Mouse (Mus musculus) Patski (cell line): ENCODE data around the gene Slc31a1. TPM values are rescaled to one million over a fixed set of nuclear protein-coding genes. Genes with fewer than 3 reads are reported as not detected.

Experiments
- ATAC-seq: fragments of 100-300 bp; one replicate; pipeline ENCODE4 v1.8.0; 2021
- CTCF ChIA-PET: fragments of 350-600 bp; sonication (Branson Sonifier 250); formaldehyde crosslinking; loops from one replicate; lab custom pipeline; 2022; ENCODE audit warnings: inconsistent platforms; lab: Charles Lee
- POLR2A ChIA-PET: fragments of 350-600 bp; sonication (Branson Sonifier 250); formaldehyde crosslinking; loops from one replicate; lab custom pipeline; 2022; ENCODE audit warnings: antibody characterized with exemption, inconsistent platforms; lab: Charles Lee
- DNase-seq: peaks from one replicate; pipeline ENCODE4 v3.0.0-alpha.2; 2011; ENCODE audit warnings: low read depth, low spot score
- H3K27me3 ChIP-seq: fragments of 371-371 bp; one replicate; pipeline ENCODE4 v1.5.1; 2021
- CTCF ChIP-seq: fragments of 100-300 bp; IDR thresholded peaks from one replicate; pipeline ENCODE4 v1.5.1; 2021
- in situ Hi-C: fragments of 300-500 bp; cut with MboI; formaldehyde crosslinking; loops from 3 replicates; pipeline ENCODE4 v1.11.1; 2018; ENCODE audit warnings: low pct_unique_long_range_greater_than_20kb, mixed read lengths
- polyA plus RNA-seq: library from polyadenylated mRNA; unstranded; gene quantifications from one replicate; pipeline ENCODE4 v1.2.3, GENCODE M21; 2021

The Slc31a1 gene
- polyA plus RNA-seq, 1 experiment from 2014 or later, result 36.8 TPM

DNA sequence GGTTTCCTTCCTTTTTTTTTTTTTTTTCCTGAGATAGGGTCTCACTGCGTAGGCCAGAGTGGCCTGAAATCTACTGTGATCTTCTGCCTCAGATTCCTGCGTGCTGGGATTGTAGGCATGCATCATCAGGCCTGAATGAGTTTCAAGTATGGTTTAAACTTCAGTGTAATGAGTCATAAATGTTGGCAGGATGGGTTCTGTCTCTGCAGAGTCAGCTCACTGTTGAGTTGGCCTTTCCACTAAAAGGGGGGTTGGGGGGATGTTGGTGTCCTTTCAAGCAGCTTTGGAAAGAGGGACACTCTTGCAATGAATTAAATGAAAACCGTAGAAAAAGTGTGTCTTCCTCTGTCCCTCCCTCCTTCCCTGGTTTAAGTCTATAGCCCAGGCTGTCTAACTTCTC, 38.4 kb downstream of the Slc31a1 start:
- POLR2A ChIA-PET, result no interaction called here
- DNase-seq, result peak; percentile 28

DNA sequence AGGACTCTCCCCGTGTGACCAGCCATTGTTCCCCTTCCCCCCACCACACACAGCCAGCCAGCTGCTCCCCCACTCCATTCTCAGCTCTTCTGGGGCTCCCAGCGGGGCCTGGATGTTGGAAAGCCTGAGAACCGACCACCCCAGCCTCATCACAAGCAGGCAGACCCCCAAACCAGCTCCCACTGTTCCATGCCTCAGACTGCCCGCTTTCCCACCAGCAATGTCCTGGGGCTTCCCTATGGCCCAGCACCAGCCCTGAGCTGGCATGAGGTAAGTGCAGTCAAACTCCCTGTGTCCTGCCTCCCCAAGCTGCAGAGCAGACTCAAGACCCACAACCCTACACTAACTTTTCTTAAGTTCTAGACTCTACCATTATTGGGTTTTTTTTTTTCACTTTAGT, 45.6 kb downstream of the Slc31a1 start:
- H3K27me3 ChIP-seq, result no peaks in the 10 kb centered on the region
- no peak for DNase-seq
- ChIA-PET CTCF (interaction anchor here (1.1 kb wide), 1 partner anchor 9 kb away, joined by 3 read pairs; no protein-coding TSS in a partner anchor), POLR2A (no interaction called here)
- in situ Hi-C loops, result loop anchor here (5.0 kb wide), 1 partner anchor 101 kb away; no protein-coding TSS in a partner anchor
- no peak for TF ChIP-seq CTCF
- ATAC-seq, result no peak

More for the DNA sequence above, 38.4 kb downstream of the Slc31a1 start:
- TF ChIP-seq CTCF, result no peak
- H3K27me3 ChIP-seq, result no peaks in the 10 kb centered on the region
- in situ Hi-C loops, result no loop called here
- CTCF ChIA-PET, result interaction anchor here (1.6 kb wide), 1 partner anchor 9 kb away, joined by 5 read pairs; no protein-coding TSS in a partner anchor
- no peak for ATAC-seq

DNA sequence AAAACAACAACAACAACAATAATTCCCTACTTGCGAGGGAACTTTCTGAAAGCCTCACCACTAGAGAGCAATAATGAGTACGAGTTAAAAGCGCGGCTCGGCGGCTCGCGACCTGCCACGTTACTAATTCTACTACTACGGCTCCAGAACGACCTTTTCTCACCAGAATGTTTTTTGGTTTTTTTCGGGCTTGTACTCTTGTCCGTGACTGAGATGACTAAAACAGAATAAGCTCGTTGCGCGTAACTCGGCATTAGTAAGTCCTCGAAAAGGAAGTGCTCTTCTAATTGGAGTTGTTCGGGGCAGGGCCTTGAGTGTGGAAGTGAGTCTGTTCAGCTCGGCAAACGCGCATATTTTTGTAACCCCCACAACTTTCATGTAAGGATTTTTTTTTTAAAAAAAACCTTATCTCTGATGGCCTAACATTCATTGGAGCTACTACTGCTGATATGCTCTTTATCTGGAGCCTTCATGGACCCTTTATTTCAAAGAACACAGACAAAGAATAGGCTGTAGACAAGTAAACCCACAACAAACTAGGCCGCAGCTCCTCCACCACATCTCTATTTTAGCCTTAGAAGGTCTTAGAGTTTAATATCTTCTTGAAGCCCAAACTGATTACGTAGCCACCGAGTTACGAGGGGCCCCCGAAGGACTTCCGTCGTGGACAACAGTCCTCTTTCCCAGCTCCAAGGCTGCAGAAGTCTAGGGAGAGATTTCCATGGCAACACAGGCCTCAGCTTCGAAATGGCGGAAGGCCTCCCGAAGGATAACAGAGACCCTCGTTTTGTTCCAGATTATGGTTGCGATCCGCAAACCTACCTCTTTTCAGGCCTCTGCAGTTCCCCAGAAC, 47.4 kb downstream of the Slc31a1 start:
- ChIA-PET POLR2A (interaction anchor here (0.8 to 2.0 kb wide), 6 partner anchors 26 to 117 kb away, joined by 3 to 6 read pairs (median 4); no protein-coding TSS in a partner anchor), CTCF (interaction anchor here (0.7 to 2.2 kb wide), 8 partner anchors 9 to 157 kb away, joined by 3 to 10 read pairs (median 4); partner anchors contain the start of genes Fkbp15 and Slc31a1)
- in situ Hi-C loops, result loop anchor here (5.0 kb wide), 1 partner anchor 99 kb away; no protein-coding TSS in a partner anchor
- peak; percentile 42 for DNase-seq
- no peak for TF ChIP-seq CTCF
- no peaks in the 10 kb centered on the region for H3K27me3 ChIP-seq
- ATAC-seq, result peak; percentile 59

GRCm38 (mm10) chr4:62408601-62409282, 48.2 kb downstream of the Slc31a1 start, which contains the start of the genes Cdc26 and Prpf4:
Gene Cdc26 (minus strand): TSS chr4:62408642.
Gene Prpf4 (plus strand): TSS chr4:62408797.
- TF ChIP-seq CTCF, result no peak
- CTCF ChIA-PET, result interaction anchor here (1.9 to 2.2 kb wide), 2 partner anchors 11 to 48 kb away, joined by 6 to 10 read pairs; partner anchors contain the start of genes Fkbp15 and Slc31a1
- DNase-seq (peak; percentile 82), ATAC-seq (peak; percentile 93)
- no peaks in the 10 kb centered on the region for H3K27me3 ChIP-seq
- in situ Hi-C loops, result loop anchor here (5.0 kb wide), 1 partner anchor 99 kb away; no protein-coding TSS in a partner anchor
- POLR2A ChIA-PET, result interaction anchor here (0.8 to 2.0 kb wide), 4 partner anchors 25 to 116 kb away, joined by 3 to 4 read pairs (median 3); no protein-coding TSS in a partner anchor

DNA sequence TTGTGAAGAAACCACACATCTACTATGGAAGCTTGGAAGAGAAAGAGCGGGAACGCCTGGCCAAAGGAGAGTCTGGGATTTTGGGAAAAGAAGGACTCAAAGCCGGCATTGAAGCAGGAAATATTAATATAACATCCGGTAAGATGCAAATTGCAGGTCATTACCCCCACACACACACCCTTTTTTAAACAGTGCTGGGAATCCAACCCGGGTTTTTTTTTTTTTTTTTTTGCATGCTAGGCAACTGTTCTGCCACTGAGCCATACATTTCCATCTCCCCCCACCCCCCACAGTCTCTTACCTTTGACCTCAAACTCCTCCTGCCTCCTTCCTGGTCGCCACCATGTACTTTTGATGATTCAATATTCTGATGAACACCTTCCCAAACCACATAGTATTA, 49.1 kb downstream of the Slc31a1 start:
- ATAC-seq (no peak), DNase-seq (no peak)
- no peaks in the 10 kb centered on the region for H3K27me3 ChIP-seq
- ChIA-PET POLR2A (no interaction called here), CTCF (no interaction called here)
- in situ Hi-C loops, result loop anchor here (5.0 kb wide), 1 partner anchor 98 kb away; no protein-coding TSS in a partner anchor
- no peak for TF ChIP-seq CTCF

GRCm38 (mm10) chr4:62410325-62410724, 49.8 kb downstream of the Slc31a1 start:
- ChIA-PET CTCF (no interaction called here), POLR2A (no interaction called here)
- no peaks in the 10 kb centered on the region for H3K27me3 ChIP-seq
- ATAC-seq (no peak), DNase-seq (no peak)
- in situ Hi-C loops, result no loop called here
- no peak for TF ChIP-seq CTCF

GRCm38 (mm10) chr4:62411606-62412005, 51.1 kb downstream of the Slc31a1 start:
- ChIA-PET POLR2A (no interaction called here), CTCF (no interaction called here)
- DNase-seq (no peak), ATAC-seq (no peak)
- in situ Hi-C loops, result no loop called here
- no peak for TF ChIP-seq CTCF
- H3K27me3 ChIP-seq, result no peaks in the 10 kb centered on the region

GRCm38 (mm10) chr4:62418448-62418847, 57.9 kb downstream of the Slc31a1 start:
- ATAC-seq (no peak), DNase-seq (no peak)
- TF ChIP-seq CTCF, result no peak
- no peaks in the 10 kb centered on the region for H3K27me3 ChIP-seq
- in situ Hi-C loops, result no loop called here
- POLR2A ChIA-PET, result no interaction called here
- CTCF ChIA-PET, result no interaction called here

GRCm38 (mm10) chr4:62419091-62419490, 58.6 kb downstream of the Slc31a1 start:
- no peak for TF ChIP-seq CTCF
- DNase-seq, result no peak
- POLR2A ChIA-PET, result no interaction called here
- CTCF ChIA-PET, result no interaction called here
- in situ Hi-C loops, result no loop called here
- H3K27me3 ChIP-seq, result no peaks in the 10 kb centered on the region
- no peak for ATAC-seq

GRCm38 (mm10) chr4:62425891-62426290, 65.4 kb downstream of the Slc31a1 start:
- CTCF ChIA-PET, result no interaction called here
- ATAC-seq, result no peak
- DNase-seq, result no peak
- POLR2A ChIA-PET, result interaction anchor here (1.1 kb wide), 1 partner anchor 64 kb away, joined by 3 read pairs; no protein-coding TSS in a partner anchor
- in situ Hi-C loops, result no loop called here
- no peaks in the 10 kb centered on the region for H3K27me3 ChIP-seq
- no peak for TF ChIP-seq CTCF
